Mouse (Mus musculus) heart, embryonic 14.5 days (tissue): ENCODE data around the gene Ccdc103. TPM values are rescaled to one million over a fixed set of nuclear protein-coding genes. Genes with fewer than 3 reads are reported as not detected.

Experiments used
- ATAC-seq: fragments of 200-750 bp; cut with Nextera tagmentation; 2 replicates; pipeline ENCODE4 v1.8.0; 2017; ENCODE audit warnings: low read depth, moderate TSS enrichment; ENCODE audit not compliant: insufficient number of reproducible peaks, insufficient read depth, low FRiP score
- H3K27ac ChIP-seq, 2 experiments: fragments of 200-500 bp in 1 of 2; fragments of 300-500 bp in 1 of 2; sonication (generic) in 1 of 2; replicated peaks in 1 of 2; 2 replicates each; pipeline ENCODE4 v1.5.1; 2012 to 2014; ENCODE audit warnings: low read depth in 2 of 2, low read length in 2 of 2, control low read depth in 1 of 2, mild to moderate bottlenecking in 1 of 2, mixed read lengths in 1 of 2; ENCODE audit not compliant: control insufficient read depth in 1 of 2, insufficient read depth in 1 of 2
- H3K27me3 ChIP-seq: fragments of 300-500 bp; sonication (generic); 2 replicates; pipeline ENCODE4 v1.6.1; 2014; ENCODE audit warnings: mild to moderate bottlenecking, low read length, control low read depth; ENCODE audit not compliant: control insufficient read depth, insufficient read depth
- H3K36me3 ChIP-seq: fragments of 300-500 bp; sonication (generic); 2 replicates; pipeline ENCODE4 v1.6.1; 2014; ENCODE audit warnings: mild to moderate bottlenecking, control low read depth, low read length, mixed read lengths; ENCODE audit not compliant: control insufficient read depth, insufficient read depth
- H3K4me1 ChIP-seq, 2 experiments: fragments of 200-500 bp in 1 of 2; fragments of 300-500 bp in 1 of 2; sonication (generic) in 1 of 2; 2 replicates each; pipeline ENCODE4 v1.6.1; 2012 to 2014; ENCODE audit warnings: low read length in 2 of 2, control low read depth in 1 of 2, mixed read lengths in 1 of 2; ENCODE audit not compliant: control insufficient read depth in 2 of 2, insufficient read depth in 2 of 2
- H3K4me2 ChIP-seq: fragments of 300-500 bp; sonication (generic); 2 replicates; pipeline ENCODE4 v1.6.1; 2014; ENCODE audit warnings: mild to moderate bottlenecking, low read length
- H3K4me3 ChIP-seq, 2 experiments: fragments of 200-500 bp in 1 of 2; fragments of 300-500 bp in 1 of 2; sonication (generic) in 1 of 2; 2 replicates each; pipeline ENCODE4 v1.5.1; 2012 to 2014; ENCODE audit warnings: low read length in 2 of 2, mild to moderate bottlenecking in 2 of 2, control low read depth in 1 of 2, low read depth in 1 of 2, moderate library complexity in 1 of 2; ENCODE audit not compliant: control insufficient read depth in 1 of 2, insufficient read depth in 1 of 2
- H3K9ac ChIP-seq: fragments of 300-500 bp; sonication (generic); 2 replicates; pipeline ENCODE4 v1.6.1; 2014; ENCODE audit warnings: mild to moderate bottlenecking, low read length
- H3K9me3 ChIP-seq: fragments of 300-500 bp; sonication (generic); 2 replicates; pipeline ENCODE4 v1.6.1; 2016; ENCODE audit warnings: low read length, control low read depth; ENCODE audit not compliant: control insufficient read depth
- WGBS: fragments of 180-500 bp; shearing (Covaris S2); extraction: QIAGEN DNeasy Blood & Tissue Kit; methylation state at CpG from one replicate; pipeline ENCODE4 v1.1.7; 2014; 5-methylcytosine and 5-hydroxymethylcytosine counted together
- polyA plus RNA-seq: library from polyadenylated mRNA; unstranded; fragments of >200 nt; fragmentation: Nextera tagmentation; extraction: Ambion mirVana; gene quantifications from 2 replicates; pipeline ENCODE4 v1.2.1, GENCODE M21; 2014

Gene Ccdc103
- 0.70 and 0.71 TPM in 2 replicates for polyA plus RNA-seq

- Histone ChIP-seq H3K4me3 (peak within 1 kb of the TSS; percentile 77 to 82), H3K4me2 (peak within 1 kb of the TSS; percentile 90), H3K36me3 (peaks cover 20% of the 10 kb centered on the region), H3K27ac (peak within 1 kb of the TSS; percentile 81 to 90), H3K27me3 (peaks cover 4% of the 10 kb centered on the region; the same call in 1 of the 2 replicates), H3K9ac (peak within 1 kb of the TSS; percentile 89), H3K4me1 (peaks cover 16 to 32% of the 10 kb centered on the region in 2 experiments), H3K9me3 (no peaks in the 10 kb centered on the region)
- peak; percentile 73 for ATAC-seq
- WGBS: under 1% methylated on average over 62 of the region's 62 CpGs
These were observed at the start of gene Ccdc103, which contains the start of gene Eftud2 for GRCm38 (mm10) chr11:102880585-102881313. TSS of gene Ccdc103 (plus strand) at chr11:102881204. TSS of gene Eftud2 (minus strand) at chr11:102880985.

GRCm38 (mm10) chr11:102832700-102833297 lies 48.2 kb upstream of the Ccdc103 start:
- WGBS: 62% methylated on average over 18 of the region's 18 CpGs

GRCm38 (mm10) chr11:102834219-102834618 lies 46.8 kb upstream of the Ccdc103 start:
- H3K36me3 ChIP-seq: peaks cover 30% of the 10 kb centered on the region
- H3K27me3 ChIP-seq: no peaks in the 10 kb centered on the region
- no peaks in the 10 kb centered on the region for H3K9me3 ChIP-seq
- 86% methylated on average over 10 of the region's 10 CpGs for WGBS
- no peak overlapping the region for H3K4me3 ChIP-seq
- no peak overlapping the region for H3K27ac ChIP-seq
- no peak overlapping the region for H3K4me2 ChIP-seq
- no peak for ATAC-seq
- peaks cover 4 to 5% of the 10 kb centered on the region in 2 experiments; a peak in 3 of 4 replicates for H3K4me1 ChIP-seq
- no peak overlapping the region for H3K9ac ChIP-seq

More at GRCm38 (mm10) chr11:102832700-102833297, 48.2 kb upstream of the Ccdc103 start:
- no peak for ATAC-seq
- no peak overlapping the region for H3K27ac ChIP-seq
- H3K4me1 ChIP-seq: peaks cover 4 to 5% of the 10 kb centered on the region in 2 experiments; a peak in 3 of 4 replicates
- no peak overlapping the region for H3K4me3 ChIP-seq
- H3K9ac ChIP-seq: no peak overlapping the region
- peaks cover 16% of the 10 kb centered on the region for H3K36me3 ChIP-seq
- no peaks in the 10 kb centered on the region for H3K27me3 ChIP-seq
- no peak overlapping the region for H3K4me2 ChIP-seq
- H3K9me3 ChIP-seq: no peaks in the 10 kb centered on the region

GRCm38 (mm10) chr11:102835549-102835948 lies 45.5 kb upstream of the Ccdc103 start, which contains the start of gene Higd1b:
TSS of gene Higd1b (plus strand) at chr11:102835849.
- H3K9me3 ChIP-seq: no peaks in the 10 kb centered on the region
- no peak within 1 kb of the TSS for H3K4me3 ChIP-seq
- ATAC-seq: no peak
- WGBS: 80% methylated on average over 4 of the region's 4 CpGs
- peaks cover 44% of the 10 kb centered on the region for H3K36me3 ChIP-seq
- H3K27ac ChIP-seq: no peak within 1 kb of the TSS
- no peaks in the 10 kb centered on the region for H3K27me3 ChIP-seq
- no peak within 1 kb of the TSS for H3K9ac ChIP-seq
- peaks cover 3 to 4% of the 10 kb centered on the region in 2 experiments; a peak in 3 of 4 replicates for H3K4me1 ChIP-seq
- no peak within 1 kb of the TSS for H3K4me2 ChIP-seq

- Histone ChIP-seq H3K4me1 (peaks cover 0 to under 1% of the 10 kb centered on the region in 2 experiments; a peak in 2 of 4 replicates), H3K4me3 (no peak overlapping the region), H3K9ac (no peak overlapping the region), H3K36me3 (peaks cover 50% of the 10 kb centered on the region), H3K4me2 (no peak overlapping the region), H3K27me3 (no peaks in the 10 kb centered on the region), H3K27ac (no peak overlapping the region), H3K9me3 (no peaks in the 10 kb centered on the region)
- 71% methylated on average over 9 of the region's 9 CpGs for WGBS
- ATAC-seq: no peak
These were observed 44.9 kb upstream of the Ccdc103 start for GRCm38 (mm10) chr11:102836146-102836545.

- Histone ChIP-seq H3K36me3 (peaks cover 62% of the 10 kb centered on the region), H3K9me3 (no peaks in the 10 kb centered on the region), H3K27ac (no peak overlapping the region), H3K9ac (no peak overlapping the region), H3K4me3 (no peak overlapping the region), H3K4me2 (no peak overlapping the region), H3K4me1 (no peaks in the 10 kb centered on the region; a peak in 1 of 4 replicates), H3K27me3 (no peaks in the 10 kb centered on the region)
- WGBS: 83% methylated on average over 1 of the region's 1 CpGs
- no peak for ATAC-seq
These were observed 43.6 kb upstream of the Ccdc103 start for GRCm38 (mm10) chr11:102837385-102837784.

GRCm38 (mm10) chr11:102838126-102838525 lies 42.9 kb upstream of the Ccdc103 start:
- no peak overlapping the region for H3K4me2 ChIP-seq
- no peak overlapping the region for H3K27ac ChIP-seq
- H3K4me1 ChIP-seq: no peaks in the 10 kb centered on the region
- 100% methylated on average over 2 of the region's 2 CpGs for WGBS
- H3K36me3 ChIP-seq: peaks cover 69% of the 10 kb centered on the region
- H3K9me3 ChIP-seq: no peaks in the 10 kb centered on the region
- ATAC-seq: no peak
- H3K4me3 ChIP-seq: no peak overlapping the region
- H3K9ac ChIP-seq: no peak overlapping the region
- H3K27me3 ChIP-seq: no peaks in the 10 kb centered on the region
